Mouse (Mus musculus): ENCODE data around the gene Ttf2. TPM values are rescaled to one million over a fixed set of nuclear protein-coding genes. Genes with fewer than 3 reads are reported as not detected.
A peak's percentile ranks its signal among the peaks of the same experiment; 100 is the strongest.

The Ttf2 gene
- 0.18 and 0.26 TPM in 2 replicates for polyA plus RNA-seq (2012)

DNA sequence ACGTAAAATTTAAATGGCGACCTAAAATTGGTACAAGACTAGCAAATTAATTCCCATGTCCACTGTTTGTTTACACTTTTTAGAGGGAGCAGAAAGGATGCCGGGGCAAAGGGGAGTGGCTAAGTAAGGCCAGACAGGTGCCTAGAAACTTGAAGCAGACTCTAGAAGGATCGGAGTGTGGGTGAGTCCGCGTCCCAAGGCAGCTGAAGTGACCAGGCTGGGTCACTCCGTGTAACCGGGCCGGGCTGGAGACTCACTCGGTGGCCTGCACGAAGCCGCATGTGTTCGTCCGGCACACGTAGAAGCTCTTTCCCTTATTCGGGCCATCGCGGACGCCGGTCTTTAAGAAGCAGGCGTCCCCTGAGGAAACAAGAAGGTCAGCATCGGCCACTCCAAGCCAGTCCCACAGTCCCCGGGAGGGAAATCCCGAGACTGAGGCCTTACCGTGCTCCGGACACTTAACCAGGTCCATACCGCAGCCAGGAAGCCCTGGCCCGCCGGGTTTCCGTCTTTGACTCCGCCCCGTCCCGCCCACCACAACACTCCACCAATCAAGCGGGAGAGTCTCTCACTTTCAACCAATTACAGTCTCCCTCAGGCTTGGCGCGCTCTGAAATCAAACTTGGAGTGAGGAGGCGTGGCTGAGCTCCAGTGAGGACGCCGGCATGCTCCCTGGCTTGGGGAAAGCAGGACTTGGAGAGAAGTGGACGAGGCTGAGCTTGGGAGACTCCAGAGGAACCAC lies at the start of gene Ttf2:
TSS of gene Ttf2 (minus strand) at position 488 of the 742 bp plus-strand sequence.
- H3K4me1 ChIP-seq (ENCODE audit: control insufficient read depth) = peaks cover 12% of the 10 kb centered on the region
- no peak for TF ChIP-seq TAL1 (IDR thresholded peaks at IDR 0.05; ENCODE audit: low read length)
- H3K27me3 ChIP-seq (ENCODE audit: control insufficient read depth) = no peaks in the 10 kb centered on the region
- peaks cover 34% of the 10 kb centered on the region for H3K36me3 ChIP-seq (ENCODE audit: control insufficient read depth)
- H3K9me3 ChIP-seq (ENCODE audit: control insufficient read depth, low read length) = no peaks in the 10 kb centered on the region
- H3K4me3 ChIP-seq (replicated peaks) = peak within 1 kb of the TSS; percentile 97

DNA sequence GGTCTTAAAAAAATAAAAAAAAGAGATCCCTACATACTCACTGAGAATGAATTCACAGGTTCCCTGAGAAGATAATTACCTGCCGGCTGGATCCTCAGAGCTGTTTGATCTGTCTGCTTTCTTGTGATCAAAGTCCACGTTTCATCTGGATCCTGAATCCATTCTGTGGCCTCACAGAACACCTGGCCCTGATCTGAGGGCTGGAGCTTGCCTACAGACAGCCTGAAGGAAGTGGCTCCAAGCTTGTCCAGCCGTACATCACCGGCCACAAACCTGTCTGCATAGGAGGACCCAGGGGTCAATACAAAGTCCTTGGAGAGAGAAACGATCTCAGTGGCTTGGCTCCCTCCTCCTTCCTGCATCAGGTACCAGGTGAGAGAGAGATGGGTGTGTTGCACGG lies 49.0 kb upstream of the Ttf2 start:
- Histone ChIP-seq H3K27me3 (ENCODE audit: control insufficient read depth) (no peaks in the 10 kb centered on the region), H3K4me1 (ENCODE audit: control insufficient read depth) (no peaks in the 10 kb centered on the region), H3K9me3 (ENCODE audit: control insufficient read depth, low read length) (no peaks in the 10 kb centered on the region), H3K36me3 (ENCODE audit: control insufficient read depth) (no peaks in the 10 kb centered on the region), H3K4me3 (replicated peaks) (no peak overlapping the region)
- TF ChIP-seq TAL1 (IDR thresholded peaks at IDR 0.05; ENCODE audit: low read length) = no peak
- TF ChIP-seq GATA1 (IDR thresholded peaks at IDR 0.05; ENCODE audit: low read length) = no peak

DNA sequence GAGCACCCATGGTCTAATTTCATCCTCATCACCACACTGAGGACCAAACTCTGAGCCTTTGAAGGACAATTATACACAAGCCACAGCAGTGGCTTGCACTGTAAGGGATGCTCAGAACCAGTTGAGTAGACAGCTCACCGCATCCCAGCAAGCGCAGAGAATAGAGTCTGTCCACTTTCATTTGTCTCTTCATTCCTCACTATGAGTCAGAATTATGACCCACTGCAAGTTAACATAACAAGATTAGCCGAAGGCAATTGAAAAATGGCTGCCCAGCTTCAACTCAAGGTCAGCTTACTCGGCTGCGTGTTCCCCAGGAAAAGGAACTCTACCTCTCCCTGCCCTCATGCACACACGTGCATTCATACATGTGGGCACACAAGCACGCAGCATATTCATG lies 46.6 kb upstream of the Ttf2 start:
- H3K4me3 ChIP-seq (replicated peaks) = no peak overlapping the region
- H3K27me3 ChIP-seq (ENCODE audit: control insufficient read depth) = no peaks in the 10 kb centered on the region
- TF ChIP-seq GATA1 (IDR thresholded peaks at IDR 0.05; ENCODE audit: low read length) (no peak), TAL1 (IDR thresholded peaks at IDR 0.05; ENCODE audit: low read length) (no peak)
- H3K36me3 ChIP-seq (ENCODE audit: control insufficient read depth) = no peaks in the 10 kb centered on the region
- no peaks in the 10 kb centered on the region for H3K4me1 ChIP-seq (ENCODE audit: control insufficient read depth)
- no peaks in the 10 kb centered on the region for H3K9me3 ChIP-seq (ENCODE audit: control insufficient read depth, low read length)

DNA sequence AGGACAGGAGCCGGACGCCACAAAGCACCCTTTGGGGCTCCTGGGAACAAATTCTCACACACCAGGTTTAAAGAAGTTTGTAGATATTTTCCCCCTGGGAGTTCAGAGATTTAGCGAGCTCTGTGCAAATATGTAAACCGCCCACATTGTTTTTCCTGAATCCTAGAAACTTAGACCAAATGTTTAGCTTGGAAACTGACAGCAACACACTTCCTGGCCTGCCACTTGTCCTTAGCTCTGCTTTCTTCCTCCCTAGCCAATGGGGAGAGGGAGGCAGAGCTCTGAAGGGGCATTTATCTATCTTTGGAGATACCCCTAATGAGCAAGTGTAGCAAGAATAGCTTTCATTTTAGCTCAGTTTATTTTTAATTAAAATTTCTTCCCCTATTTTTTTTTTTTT lies 45.8 kb upstream of the Ttf2 start:
- Histone ChIP-seq H3K9me3 (ENCODE audit: control insufficient read depth, low read length) (no peaks in the 10 kb centered on the region), H3K4me3 (replicated peaks) (no peak overlapping the region), H3K4me1 (ENCODE audit: control insufficient read depth) (no peaks in the 10 kb centered on the region), H3K27me3 (ENCODE audit: control insufficient read depth) (no peaks in the 10 kb centered on the region), H3K36me3 (ENCODE audit: control insufficient read depth) (no peaks in the 10 kb centered on the region)
- TF ChIP-seq TAL1 (IDR thresholded peaks at IDR 0.05; ENCODE audit: low read length) (no peak), GATA1 (IDR thresholded peaks at IDR 0.05; ENCODE audit: low read length) (no peak)

DNA sequence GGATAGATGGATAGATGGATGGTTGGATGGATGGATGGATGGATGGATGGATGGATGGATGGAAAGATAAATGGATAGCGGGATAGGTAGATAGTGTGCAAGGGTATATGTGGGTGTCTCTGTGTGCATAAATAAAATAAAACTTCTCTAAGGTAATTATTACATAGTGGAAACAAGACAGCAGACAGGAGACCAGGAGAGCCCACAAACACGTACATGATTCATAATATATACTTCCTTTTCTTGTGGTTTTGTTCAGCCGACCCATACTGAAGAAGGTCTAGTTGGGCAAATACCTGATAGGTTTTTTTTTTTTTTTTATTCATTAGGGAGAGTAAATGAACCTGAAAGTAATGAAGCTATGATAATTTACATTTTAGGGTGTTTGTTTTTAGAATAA lies 44.1 kb upstream of the Ttf2 start:
- TF ChIP-seq GATA1 (IDR thresholded peaks at IDR 0.05; ENCODE audit: low read length) (no peak), TAL1 (IDR thresholded peaks at IDR 0.05; ENCODE audit: low read length) (no peak)
- Histone ChIP-seq H3K4me1 (ENCODE audit: control insufficient read depth) (no peaks in the 10 kb centered on the region), H3K36me3 (ENCODE audit: control insufficient read depth) (no peaks in the 10 kb centered on the region), H3K9me3 (ENCODE audit: control insufficient read depth, low read length) (no peaks in the 10 kb centered on the region), H3K4me3 (replicated peaks) (no peak overlapping the region), H3K27me3 (ENCODE audit: control insufficient read depth) (no peaks in the 10 kb centered on the region)

DNA sequence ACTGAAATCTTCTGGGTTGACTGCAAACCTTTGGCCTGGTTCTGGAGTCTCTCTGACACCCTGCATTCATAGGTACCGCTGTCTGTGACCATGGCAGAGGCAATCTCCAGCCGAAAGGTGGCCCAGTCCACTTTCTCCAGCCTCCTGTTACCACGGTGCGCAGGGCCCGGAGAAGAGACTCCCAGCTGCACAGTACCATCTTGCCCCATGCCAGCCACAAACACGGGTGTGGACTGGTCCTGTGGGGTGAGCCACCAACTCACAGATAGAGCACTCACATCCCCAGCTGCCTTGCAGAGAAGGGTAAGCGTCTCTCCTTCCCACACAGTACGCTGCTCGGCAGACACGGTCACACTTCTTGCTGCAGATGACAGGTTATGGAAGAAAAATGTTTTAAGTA lies 43.5 kb upstream of the Ttf2 start:
- TF ChIP-seq GATA1 (IDR thresholded peaks at IDR 0.05; ENCODE audit: low read length) (no peak), TAL1 (IDR thresholded peaks at IDR 0.05; ENCODE audit: low read length) (no peak)
- no peaks in the 10 kb centered on the region for H3K36me3 ChIP-seq (ENCODE audit: control insufficient read depth)
- H3K27me3 ChIP-seq (ENCODE audit: control insufficient read depth) = no peaks in the 10 kb centered on the region
- no peak overlapping the region for H3K4me3 ChIP-seq (replicated peaks)
- H3K4me1 ChIP-seq (ENCODE audit: control insufficient read depth) = no peaks in the 10 kb centered on the region
- no peaks in the 10 kb centered on the region for H3K9me3 ChIP-seq (ENCODE audit: control insufficient read depth, low read length)

DNA sequence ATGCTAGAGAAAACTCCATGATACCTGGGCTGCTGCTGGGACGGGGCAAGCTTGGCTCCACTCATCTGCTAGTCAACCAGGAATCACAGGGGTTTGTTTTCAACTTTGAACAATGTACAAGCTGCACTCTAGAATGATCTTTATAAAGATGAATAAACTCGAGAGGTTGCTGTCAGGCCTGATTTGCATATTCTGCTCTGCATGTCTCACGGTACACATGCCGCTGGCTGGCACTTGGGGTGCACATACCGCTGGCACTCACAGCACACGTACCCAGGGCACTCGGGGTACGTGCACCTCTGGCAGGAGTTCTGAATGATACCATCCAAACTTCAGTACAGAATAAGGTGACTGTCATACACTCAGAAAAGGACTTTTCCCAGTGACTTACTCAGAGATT lies 43.1 kb upstream of the Ttf2 start:
- TF ChIP-seq TAL1 (IDR thresholded peaks at IDR 0.05; ENCODE audit: low read length) (no peak), GATA1 (IDR thresholded peaks at IDR 0.05; ENCODE audit: low read length) (no peak)
- Histone ChIP-seq H3K4me1 (ENCODE audit: control insufficient read depth) (no peaks in the 10 kb centered on the region), H3K27me3 (ENCODE audit: control insufficient read depth) (no peaks in the 10 kb centered on the region), H3K4me3 (replicated peaks) (no peak overlapping the region), H3K9me3 (ENCODE audit: control insufficient read depth, low read length) (no peaks in the 10 kb centered on the region), H3K36me3 (ENCODE audit: control insufficient read depth) (no peaks in the 10 kb centered on the region)

DNA sequence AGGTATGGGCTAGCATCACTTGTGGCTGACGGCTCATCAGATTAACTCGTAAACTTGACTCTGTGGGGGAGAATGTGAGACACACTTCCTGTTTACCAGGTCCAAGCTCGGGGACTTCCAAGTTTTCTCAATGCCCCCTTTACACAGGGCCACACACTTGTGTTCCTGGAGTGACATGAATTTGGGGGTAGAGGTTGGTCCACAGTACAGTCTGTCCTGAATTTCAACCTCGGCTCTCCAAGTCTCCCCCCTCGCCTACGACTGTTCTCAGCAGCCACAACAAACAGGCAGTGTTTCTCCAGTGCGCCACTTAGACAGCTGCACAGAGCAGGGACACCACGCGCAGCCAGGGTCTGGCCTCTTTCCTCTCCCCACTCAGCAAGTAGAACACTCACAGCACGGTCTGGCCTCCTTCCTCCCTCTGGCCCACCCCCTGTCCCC lies 42.7 kb upstream of the Ttf2 start:
- H3K4me1 ChIP-seq (ENCODE audit: control insufficient read depth) = no peaks in the 10 kb centered on the region
- no peaks in the 10 kb centered on the region for H3K27me3 ChIP-seq (ENCODE audit: control insufficient read depth)
- no peak overlapping the region for H3K4me3 ChIP-seq (replicated peaks)
- H3K36me3 ChIP-seq (ENCODE audit: control insufficient read depth) = no peaks in the 10 kb centered on the region
- TF ChIP-seq TAL1 (IDR thresholded peaks at IDR 0.05; ENCODE audit: low read length) (no peak), GATA1 (IDR thresholded peaks at IDR 0.05; ENCODE audit: low read length) (no peak)
- H3K9me3 ChIP-seq (ENCODE audit: control insufficient read depth, low read length) = no peaks in the 10 kb centered on the region

DNA sequence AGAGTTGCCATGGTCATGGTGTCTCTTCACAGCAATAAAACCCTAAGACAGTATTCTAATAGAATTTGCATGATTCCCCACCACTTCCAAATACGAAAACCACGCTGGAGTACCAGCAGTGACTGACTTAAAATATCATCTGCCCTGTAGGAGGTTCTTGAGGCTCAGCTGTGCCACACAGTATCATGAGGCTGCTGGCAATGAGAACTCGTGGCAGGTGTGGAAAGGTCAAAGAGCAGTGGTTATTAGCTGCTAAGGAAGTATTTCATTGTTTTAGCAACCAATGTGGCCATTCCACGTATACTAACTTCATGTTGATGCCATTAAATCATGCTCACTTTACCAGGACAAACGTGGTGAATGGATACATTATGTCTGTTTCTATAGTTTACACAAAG lies 41.7 kb upstream of the Ttf2 start:
- no peak overlapping the region for H3K4me3 ChIP-seq (replicated peaks)
- no peak for TF ChIP-seq TAL1 (IDR thresholded peaks at IDR 0.05; ENCODE audit: low read length)
- TF ChIP-seq GATA1 (IDR thresholded peaks at IDR 0.05; ENCODE audit: low read length) = no peak
- no peaks in the 10 kb centered on the region for H3K4me1 ChIP-seq (ENCODE audit: control insufficient read depth)
- H3K9me3 ChIP-seq (ENCODE audit: control insufficient read depth, low read length) = no peaks in the 10 kb centered on the region
- no peaks in the 10 kb centered on the region for H3K36me3 ChIP-seq (ENCODE audit: control insufficient read depth)
- H3K27me3 ChIP-seq (ENCODE audit: control insufficient read depth) = no peaks in the 10 kb centered on the region

Data from erythroblast, embryonic 14.5 days (primary cell).